Mouse (Mus musculus): ENCODE measurements at regions not wholly inside any gene's neighbourhood (a gene's known extent, or its start where the extent isn't known, plus 50 kb on each side); places are given as distances from the start of the nearest gene placed in this dataset.
A peak's percentile ranks its signal among the peaks of the same experiment; 100 is the strongest.

GRCm38 (mm10) chr12:80002474-80003125, 110.2 kb downstream of the Zfp36l1 start:
- peak; percentile 63 for DNase-seq (ENCODE audit: low read depth)

GRCm38 (mm10) chr12:80001794-80002193, 111.0 kb downstream of the Zfp36l1 start:
- TF ChIP-seq CTCF (IDR thresholded peaks at IDR 0.05; ENCODE audit: borderline replicate concordance, extremely low read depth, insufficient read depth, insufficient read length) (no peak), POLR2A (IDR thresholded peaks at IDR 0.05; ENCODE audit: borderline replicate concordance, extremely low read depth, insufficient read depth, insufficient read length, poor library complexity, severe bottlenecking) (no peak)
- no peak for DNase-seq (ENCODE audit: low read depth)

More at GRCm38 (mm10) chr12:80002474-80003125, 110.2 kb downstream of the Zfp36l1 start:
- TF ChIP-seq CTCF (IDR thresholded peaks at IDR 0.05; ENCODE audit: borderline replicate concordance, extremely low read depth, insufficient read depth, insufficient read length) (no peak), POLR2A (IDR thresholded peaks at IDR 0.05; ENCODE audit: borderline replicate concordance, extremely low read depth, insufficient read depth, insufficient read length, poor library complexity, severe bottlenecking) (no peak)

- no peak for DNase-seq (ENCODE audit: low read depth)
- no peak for TF ChIP-seq POLR2A (IDR thresholded peaks at IDR 0.05; ENCODE audit: borderline replicate concordance, extremely low read depth, insufficient read depth, insufficient read length, poor library complexity, severe bottlenecking)
- no peak for TF ChIP-seq CTCF (IDR thresholded peaks at IDR 0.05; ENCODE audit: borderline replicate concordance, extremely low read depth, insufficient read depth, insufficient read length)
Measured at GRCm38 (mm10) chr12:79999868-80000370, 112.9 kb downstream of the Zfp36l1 start.

- no peak for TF ChIP-seq CTCF (IDR thresholded peaks at IDR 0.05; ENCODE audit: borderline replicate concordance, extremely low read depth, insufficient read depth, insufficient read length)
- TF ChIP-seq POLR2A (IDR thresholded peaks at IDR 0.05; ENCODE audit: borderline replicate concordance, extremely low read depth, insufficient read depth, insufficient read length, poor library complexity, severe bottlenecking): no peak
Measured at GRCm38 (mm10) chr12:79998788-79999187, 114.0 kb downstream of the Zfp36l1 start.

GRCm38 (mm10) chr12:79998339-79998738, 114.5 kb downstream of the Zfp36l1 start:
- no peak for DNase-seq (ENCODE audit: low read depth)
- TF ChIP-seq CTCF (IDR thresholded peaks at IDR 0.05; ENCODE audit: borderline replicate concordance, extremely low read depth, insufficient read depth, insufficient read length) (no peak), POLR2A (IDR thresholded peaks at IDR 0.05; ENCODE audit: borderline replicate concordance, extremely low read depth, insufficient read depth, insufficient read length, poor library complexity, severe bottlenecking) (no peak)

More at GRCm38 (mm10) chr12:79998788-79999187, 114.0 kb downstream of the Zfp36l1 start:
- DNase-seq (ENCODE audit: low read depth): no peak

- no peak for DNase-seq (ENCODE audit: low read depth)
- TF ChIP-seq POLR2A (IDR thresholded peaks at IDR 0.05; ENCODE audit: borderline replicate concordance, extremely low read depth, insufficient read depth, insufficient read length, poor library complexity, severe bottlenecking) (no peak), CTCF (IDR thresholded peaks at IDR 0.05; ENCODE audit: borderline replicate concordance, extremely low read depth, insufficient read depth, insufficient read length) (no peak)
Measured at GRCm38 (mm10) chr12:79997201-79997600, 115.6 kb downstream of the Zfp36l1 start.

- no peak for DNase-seq (ENCODE audit: low read depth)
- no peak for TF ChIP-seq POLR2A (IDR thresholded peaks at IDR 0.05; ENCODE audit: borderline replicate concordance, extremely low read depth, insufficient read depth, insufficient read length, poor library complexity, severe bottlenecking)
- TF ChIP-seq CTCF (IDR thresholded peaks at IDR 0.05; ENCODE audit: borderline replicate concordance, extremely low read depth, insufficient read depth, insufficient read length): no peak
Measured at GRCm38 (mm10) chr12:79995521-79996094, 117.2 kb downstream of the Zfp36l1 start.

GRCm38 (mm10) chr12:79993821-79994571, 118.8 kb downstream of the Zfp36l1 start:
- DNase-seq (ENCODE audit: low read depth): peak; percentile 55
- TF ChIP-seq POLR2A (IDR thresholded peaks at IDR 0.05; ENCODE audit: borderline replicate concordance, extremely low read depth, insufficient read depth, insufficient read length, poor library complexity, severe bottlenecking): no peak
- no peak for TF ChIP-seq CTCF (IDR thresholded peaks at IDR 0.05; ENCODE audit: borderline replicate concordance, extremely low read depth, insufficient read depth, insufficient read length)

GRCm38 (mm10) chr12:79991279-79991678, 121.5 kb downstream of the Zfp36l1 start:
- peak; percentile 74 for DNase-seq (ENCODE audit: low read depth)
- TF ChIP-seq POLR2A (IDR thresholded peaks at IDR 0.05; ENCODE audit: borderline replicate concordance, extremely low read depth, insufficient read depth, insufficient read length, poor library complexity, severe bottlenecking): no peak
- TF ChIP-seq CTCF (IDR thresholded peaks at IDR 0.05; ENCODE audit: borderline replicate concordance, extremely low read depth, insufficient read depth, insufficient read length): no peak

- peak; percentile 80 for DNase-seq (ENCODE audit: low read depth)
- TF ChIP-seq POLR2A (IDR thresholded peaks at IDR 0.05; ENCODE audit: borderline replicate concordance, extremely low read depth, insufficient read depth, insufficient read length, poor library complexity, severe bottlenecking) (no peak), CTCF (IDR thresholded peaks at IDR 0.05; ENCODE audit: borderline replicate concordance, extremely low read depth, insufficient read depth, insufficient read length) (no peak)
Measured at GRCm38 (mm10) chr12:79990751-79991150, 122.1 kb downstream of the Zfp36l1 start.

GRCm38 (mm10) chr12:79989582-79990110, 123.2 kb downstream of the Zfp36l1 start:
- peak; percentile 77 for DNase-seq (ENCODE audit: low read depth)
- no peak for TF ChIP-seq CTCF (IDR thresholded peaks at IDR 0.05; ENCODE audit: borderline replicate concordance, extremely low read depth, insufficient read depth, insufficient read length)
- TF ChIP-seq POLR2A (IDR thresholded peaks at IDR 0.05; ENCODE audit: borderline replicate concordance, extremely low read depth, insufficient read depth, insufficient read length, poor library complexity, severe bottlenecking): no peak
